Mouse (Mus musculus) fibroblast of lung, adult 2 months (primary cell): ENCODE measurements around the gene Dlx4.
A peak's percentile ranks its signal among the peaks of the same experiment; 100 is the strongest.

Experiments used
- DNase-seq: peaks from one replicate; pipeline ENCODE4 v3.0.0-alpha.2; 2011; ENCODE audit warnings: low read depth

The Dlx4 gene

GRCm38 (mm10) chr11:95145851-95146403, at the start of gene Dlx4:
TSS of gene Dlx4 (minus strand) at chr11:95146263.
- no peak for DNase-seq

GRCm38 (mm10) chr11:95189863-95190262, 43.8 kb upstream of the Dlx4 start:
- no peak for DNase-seq

GRCm38 (mm10) chr11:95186826-95187225, 40.8 kb upstream of the Dlx4 start:
- DNase-seq = no peak

GRCm38 (mm10) chr11:95185700-95186099, 39.6 kb upstream of the Dlx4 start:
- no peak for DNase-seq

GRCm38 (mm10) chr11:95184561-95184960, 38.5 kb upstream of the Dlx4 start:
- no peak for DNase-seq

- DNase-seq = no peak
Observed at GRCm38 (mm10) chr11:95179311-95179710, 33.2 kb upstream of the Dlx4 start.

- no peak for DNase-seq
Observed at GRCm38 (mm10) chr11:95165857-95166256, 19.8 kb upstream of the Dlx4 start.

GRCm38 (mm10) chr11:95161708-95162107, 15.6 kb upstream of the Dlx4 start:
- DNase-seq = no peak

- DNase-seq = no peak
Observed at GRCm38 (mm10) chr11:95160693-95161092, 14.6 kb upstream of the Dlx4 start.

GRCm38 (mm10) chr11:95159763-95160371, 13.8 kb upstream of the Dlx4 start:
- no peak for DNase-seq

- peak; percentile 59 for DNase-seq
Observed at GRCm38 (mm10) chr11:95157872-95158271, 11.8 kb upstream of the Dlx4 start.

- no peak for DNase-seq
Observed at GRCm38 (mm10) chr11:95157356-95157755, 11.3 kb upstream of the Dlx4 start.

- DNase-seq = no peak
Observed at GRCm38 (mm10) chr11:95155511-95155910, 9.4 kb upstream of the Dlx4 start.

GRCm38 (mm10) chr11:95153681-95154080, 7.6 kb upstream of the Dlx4 start:
- peak; percentile 60 for DNase-seq

- DNase-seq = no peak
Observed at GRCm38 (mm10) chr11:95153116-95153515, 7.1 kb upstream of the Dlx4 start.

- no peak for DNase-seq
Observed at GRCm38 (mm10) chr11:95150269-95151049, 4.4 kb upstream of the Dlx4 start.

- no peak for DNase-seq
Observed at GRCm38 (mm10) chr11:95149462-95150268, 3.6 kb upstream of the Dlx4 start.

- no peak for DNase-seq
Observed at GRCm38 (mm10) chr11:95148754-95149153, 2.7 kb upstream of the Dlx4 start.

- no peak for DNase-seq
Observed at GRCm38 (mm10) chr11:95144946-95145483, 1.0 kb downstream of the Dlx4 start.

GRCm38 (mm10) chr11:95144091-95144945, 1.7 kb downstream of the Dlx4 start:
- DNase-seq = no peak

GRCm38 (mm10) chr11:95143663-95144062, 2.4 kb downstream of the Dlx4 start:
- no peak for DNase-seq
